Mouse (Mus musculus) CD4-positive helper T cell, adult 2 months (primary cell): ENCODE measurements at regions not wholly inside any gene's neighbourhood (a gene's known extent, or its start where the extent isn't known, plus 50 kb on each side); places are given as distances from the start of the nearest gene placed in this dataset.

Experiments used
- DNase-seq: peaks from one replicate; pipeline ENCODE4 v3.0.0-alpha.2; 2012; ENCODE audit warnings: low read depth, missing footprints, low spot score

GRCm38 (mm10) chr8:92518486-92518885, 155.6 kb upstream of the Irx6 start:
- no peak for DNase-seq

GRCm38 (mm10) chr8:92522519-92522918, 151.6 kb upstream of the Irx6 start:
- no peak for DNase-seq

- DNase-seq = no peak
Observed at GRCm38 (mm10) chr8:92529756-92530155, 144.3 kb upstream of the Irx6 start.

GRCm38 (mm10) chr8:92540636-92541035, 133.5 kb upstream of the Irx6 start:
- no peak for DNase-seq

- DNase-seq = no peak
Observed at GRCm38 (mm10) chr8:92545347-92546059, 128.6 kb upstream of the Irx6 start.

GRCm38 (mm10) chr8:92555140-92555539, 118.9 kb upstream of the Irx6 start:
- DNase-seq = no peak

GRCm38 (mm10) chr8:92555631-92556030, 118.5 kb upstream of the Irx6 start:
- DNase-seq = no peak

GRCm38 (mm10) chr8:92562471-92562870, 111.6 kb upstream of the Irx6 start:
- DNase-seq = no peak

GRCm38 (mm10) chr8:92562962-92563361, 111.1 kb upstream of the Irx6 start:
- no peak for DNase-seq

- no peak for DNase-seq
Observed at GRCm38 (mm10) chr8:92569650-92570049, 104.4 kb upstream of the Irx6 start.

- DNase-seq = no peak
Observed at GRCm38 (mm10) chr8:92579446-92579845, 94.6 kb upstream of the Irx6 start.

- DNase-seq = no peak
Observed at GRCm38 (mm10) chr8:92581051-92581450, 93.0 kb upstream of the Irx6 start.

GRCm38 (mm10) chr8:92600766-92601165, 73.3 kb upstream of the Irx6 start:
- no peak for DNase-seq

GRCm38 (mm10) chr8:92602973-92603372, 71.1 kb upstream of the Irx6 start:
- DNase-seq = no peak

GRCm38 (mm10) chr8:92605631-92606030, 68.5 kb upstream of the Irx6 start:
- DNase-seq = no peak

- DNase-seq = no peak
Observed at GRCm38 (mm10) chr8:92607604-92608003, 66.5 kb upstream of the Irx6 start.

- DNase-seq = no peak
Observed at GRCm38 (mm10) chr8:92609908-92610307, 64.2 kb upstream of the Irx6 start.

GRCm38 (mm10) chr8:92610487-92611059, 63.5 kb upstream of the Irx6 start:
- DNase-seq = no peak

- no peak for DNase-seq
Observed at GRCm38 (mm10) chr8:92613486-92613885, 60.6 kb upstream of the Irx6 start.

- DNase-seq = no peak
Observed at GRCm38 (mm10) chr8:92616341-92617115, 57.6 kb upstream of the Irx6 start.

GRCm38 (mm10) chr8:92618281-92618680, 55.8 kb upstream of the Irx6 start:
- DNase-seq = no peak
